Mouse (Mus musculus): ENCODE data around the gene Mpz. TPM values are rescaled to one million over a fixed set of nuclear protein-coding genes. Genes with fewer than 3 reads are reported as not detected.

Gene Mpz
- polyA plus RNA-seq, 1 experiment: not detected

- TF ChIP-seq CTCF (IDR thresholded peaks at IDR 0.05; ENCODE audit: low read depth, low read length): no peak
- no peak for TF ChIP-seq POLR2A (IDR thresholded peaks at IDR 0.05; ENCODE audit: borderline replicate concordance, low read depth, low read length)
- Histone ChIP-seq H3K4me3 (ENCODE audit: insufficient read depth, low read length) (peak overlapping the region; percentile 3; the same call in 1 of the 2 replicates), H3K4me1 (ENCODE audit: control insufficient read depth, insufficient read depth, low read length) (peaks cover 14% of the 10 kb centered on the region), H3K27ac (ENCODE audit: insufficient read depth, low read depth, low read length) (no peak overlapping the region)
Observed at GRCm38 (mm10) chr1:171193911-171194830, 43.7 kb downstream of the Mpz start.

GRCm38 (mm10) chr1:171195046-171195822 is 44.7 kb downstream of the Mpz start:
- peak overlapping the region; percentile 85 for H3K4me3 ChIP-seq (ENCODE audit: insufficient read depth, low read length)
- no peak overlapping the region for H3K27ac ChIP-seq (ENCODE audit: insufficient read depth, low read depth, low read length)
- H3K4me1 ChIP-seq (ENCODE audit: control insufficient read depth, insufficient read depth, low read length): peaks cover 14% of the 10 kb centered on the region
- TF ChIP-seq POLR2A (IDR thresholded peaks at IDR 0.05; ENCODE audit: borderline replicate concordance, low read depth, low read length) (no peak), CTCF (IDR thresholded peaks at IDR 0.05; ENCODE audit: low read depth, low read length) (no peak)

- Histone ChIP-seq H3K4me1 (ENCODE audit: control insufficient read depth, insufficient read depth, low read length) (peaks cover 14% of the 10 kb centered on the region), H3K4me3 (ENCODE audit: insufficient read depth, low read length) (peak within 1 kb of the TSS; percentile 85), H3K27ac (ENCODE audit: insufficient read depth, low read depth, low read length) (no peak within 1 kb of the TSS)
- TF ChIP-seq POLR2A (IDR thresholded peaks at IDR 0.05; ENCODE audit: borderline replicate concordance, low read depth, low read length): no peak
- no peak for TF ChIP-seq CTCF (IDR thresholded peaks at IDR 0.05; ENCODE audit: low read depth, low read length)
Observed at GRCm38 (mm10) chr1:171195887-171196397, 45.4 kb downstream of the Mpz start, which contains the start of gene Pcp4l1. Gene Pcp4l1 (minus strand): TSS chr1:171196268.

- Histone ChIP-seq H3K4me3 (ENCODE audit: insufficient read depth, low read length) (no peak overlapping the region), H3K4me1 (ENCODE audit: control insufficient read depth, insufficient read depth, low read length) (peaks cover 4% of the 10 kb centered on the region; the same call in 1 of the 2 replicates), H3K27ac (ENCODE audit: insufficient read depth, low read depth, low read length) (no peak overlapping the region)
- TF ChIP-seq CTCF (IDR thresholded peaks at IDR 0.05; ENCODE audit: low read depth, low read length) (no peak), POLR2A (IDR thresholded peaks at IDR 0.05; ENCODE audit: borderline replicate concordance, low read depth, low read length) (no peak)
Observed at GRCm38 (mm10) chr1:171199532-171199931, 49.0 kb downstream of the Mpz start.

- H3K4me3 ChIP-seq (ENCODE audit: insufficient read depth, low read length): no peak overlapping the region
- TF ChIP-seq CTCF (IDR thresholded peaks at IDR 0.05; ENCODE audit: low read depth, low read length) (no peak), POLR2A (IDR thresholded peaks at IDR 0.05; ENCODE audit: borderline replicate concordance, low read depth, low read length) (no peak)
- peaks cover 2% of the 10 kb centered on the region; the same call in 1 of the 2 replicates for H3K4me1 ChIP-seq (ENCODE audit: control insufficient read depth, insufficient read depth, low read length)
- H3K27ac ChIP-seq (ENCODE audit: insufficient read depth, low read depth, low read length): no peak overlapping the region
Observed at GRCm38 (mm10) chr1:171200769-171201168, 50.3 kb downstream of the Mpz start.

- Histone ChIP-seq H3K27ac (ENCODE audit: insufficient read depth, low read depth, low read length) (no peak overlapping the region), H3K4me3 (ENCODE audit: insufficient read depth, low read length) (no peak overlapping the region), H3K4me1 (ENCODE audit: control insufficient read depth, insufficient read depth, low read length) (no peaks in the 10 kb centered on the region)
- no peak for TF ChIP-seq CTCF (IDR thresholded peaks at IDR 0.05; ENCODE audit: low read depth, low read length)
- TF ChIP-seq POLR2A (IDR thresholded peaks at IDR 0.05; ENCODE audit: borderline replicate concordance, low read depth, low read length): no peak
Observed at GRCm38 (mm10) chr1:171203471-171204248, 53.1 kb downstream of the Mpz start.

GRCm38 (mm10) chr1:171204249-171204644 is 53.7 kb downstream of the Mpz start:
- Histone ChIP-seq H3K4me1 (ENCODE audit: control insufficient read depth, insufficient read depth, low read length) (peaks cover 1% of the 10 kb centered on the region), H3K27ac (ENCODE audit: insufficient read depth, low read depth, low read length) (no peak overlapping the region), H3K4me3 (ENCODE audit: insufficient read depth, low read length) (no peak overlapping the region)
- TF ChIP-seq CTCF (IDR thresholded peaks at IDR 0.05; ENCODE audit: low read depth, low read length) (no peak), POLR2A (IDR thresholded peaks at IDR 0.05; ENCODE audit: borderline replicate concordance, low read depth, low read length) (no peak)

- H3K27ac ChIP-seq (ENCODE audit: insufficient read depth, low read depth, low read length): no peak overlapping the region
- peaks cover 16% of the 10 kb centered on the region for H3K4me1 ChIP-seq (ENCODE audit: control insufficient read depth, insufficient read depth, low read length)
- H3K4me3 ChIP-seq (ENCODE audit: insufficient read depth, low read length): no peak overlapping the region
- no peak for TF ChIP-seq CTCF (IDR thresholded peaks at IDR 0.05; ENCODE audit: low read depth, low read length)
- no peak for TF ChIP-seq POLR2A (IDR thresholded peaks at IDR 0.05; ENCODE audit: borderline replicate concordance, low read depth, low read length)
Observed at GRCm38 (mm10) chr1:171205704-171206493, 55.4 kb downstream of the Mpz start.

Measured in bone marrow macrophage, adult 2 months (primary cell).